Mouse (Mus musculus) embryonic fibroblast, embryonic 13.5 days (primary cell): Measurements from ENCODE around the gene Cbll1. TPM values are rescaled to one million over a fixed set of nuclear protein-coding genes. Genes with fewer than 3 reads are reported as not detected.

ENCODE experiments used
- H3K27ac ChIP-seq: 2 replicates; pipeline ENCODE4 v1.5.1; 2012; ENCODE audit warnings: low read length, control low read depth, inconsistent platforms; ENCODE audit not compliant: insufficient read depth
- H3K4me1 ChIP-seq: 2 replicates; pipeline ENCODE4 v1.6.1; 2011; ENCODE audit warnings: low read length; ENCODE audit not compliant: control insufficient read depth, insufficient read depth
- H3K4me3 ChIP-seq: 2 replicates; pipeline ENCODE4 v1.5.1; 2011; ENCODE audit warnings: mild to moderate bottlenecking, control low read depth, low read length; ENCODE audit not compliant: insufficient read depth
- CTCF ChIP-seq: IDR thresholded peaks from 2 replicates; pipeline ENCODE4 v1.5.1; 2011; ENCODE audit warnings: mild to moderate bottlenecking, control low read depth, low read length, moderate library complexity, borderline replicate concordance; ENCODE audit not compliant: insufficient read depth
- POLR2A ChIP-seq: IDR thresholded peaks from 2 replicates; pipeline ENCODE4 v1.6.1; 2011; ENCODE audit warnings: low read depth, mild to moderate bottlenecking, control low read depth, low read length, moderate library complexity
- polyA plus RNA-seq: library from polyadenylated mRNA; stranded (reverse); fragments of >200 nt; gene quantifications from 2 replicates; pipeline ENCODE4 v1.2.4, GENCODE M21; 2011; ENCODE audit warnings: low read depth; ENCODE audit not compliant: missing spikeins, insufficient read length

Gene Cbll1
- polyA plus RNA-seq, 1 experiment = 21.8 TPM

- TF ChIP-seq CTCF = no peak
- TF ChIP-seq POLR2A = no peak
- Histone ChIP-seq H3K4me1 (no peaks in the 10 kb centered on the region), H3K4me3 (no peak overlapping the region), H3K27ac (no peak overlapping the region)
These were observed 54.6 kb downstream of the Cbll1 start for GRCm38 (mm10) chr12:31444827-31445226.

- H3K4me1 ChIP-seq = no peaks in the 10 kb centered on the region
- no peak overlapping the region for H3K4me3 ChIP-seq
- TF ChIP-seq POLR2A = no peak
- TF ChIP-seq CTCF = no peak
- H3K27ac ChIP-seq = no peak overlapping the region
These were observed 55.3 kb downstream of the Cbll1 start for GRCm38 (mm10) chr12:31444131-31444546.

- Histone ChIP-seq H3K27ac (no peak overlapping the region), H3K4me1 (no peaks in the 10 kb centered on the region), H3K4me3 (no peak overlapping the region)
- TF ChIP-seq POLR2A = no peak
- TF ChIP-seq CTCF = no peak
These were observed 59.8 kb downstream of the Cbll1 start for GRCm38 (mm10) chr12:31439612-31440011.

- Histone ChIP-seq H3K4me3 (no peak overlapping the region), H3K27ac (no peak overlapping the region), H3K4me1 (no peaks in the 10 kb centered on the region)
- no peak for TF ChIP-seq CTCF
- no peak for TF ChIP-seq POLR2A
These were observed 61.6 kb downstream of the Cbll1 start for GRCm38 (mm10) chr12:31437791-31438190.

Other genes with a start within 250 kb of the Cbll1 start
- gene Lamb1, start 234.4 kb downstream of the Cbll1 start, polyA plus RNA-seq = 219 and 222 TPM in 2 replicates
- gene Dld, start 148.2 kb downstream of the Cbll1 start, polyA plus RNA-seq = 132 and 136 TPM in 2 replicates
- not detected in 2 replicates for gene Slc26a3, start 108.7 kb downstream of the Cbll1 start, polyA plus RNA-seq
- gene Slc26a4, start 60.4 kb upstream of the Cbll1 start, polyA plus RNA-seq = not detected in 2 replicates
- gene Bcap29, start 135.0 kb upstream of the Cbll1 start, polyA plus RNA-seq = 31.7 and 32.2 TPM in 2 replicates
- gene Dus4l, start 155.2 kb upstream of the Cbll1 start, polyA plus RNA-seq = 12.2 and 14.0 TPM in 2 replicates
- 34.7 and 48.3 TPM in 2 replicates for gene Cog5, start 155.3 kb upstream of the Cbll1 start, polyA plus RNA-seq
- gene Gpr22, start 214.3 kb upstream of the Cbll1 start, polyA plus RNA-seq = not detected in 2 replicates